Mouse (Mus musculus) testis, adult 2 months (tissue): ENCODE data around the gene Stil. TPM values are rescaled to one million over a fixed set of nuclear protein-coding genes. Genes with fewer than 3 reads are reported as not detected.

Experiments
- H3K27ac ChIP-seq: fragments of 200-500 bp; 2 replicates; pipeline ENCODE4 v1.5.1; 2012; ENCODE audit warnings: low read depth, low read length; ENCODE audit not compliant: control insufficient read depth, insufficient read depth
- H3K27me3 ChIP-seq: fragments of 200-500 bp; 2 replicates; pipeline ENCODE4 v1.6.1; 2012; ENCODE audit warnings: mild to moderate bottlenecking, low read length, moderate library complexity; ENCODE audit not compliant: control insufficient read depth, insufficient read depth
- H3K36me3 ChIP-seq: fragments of 200-500 bp; 2 replicates; pipeline ENCODE4 v1.6.1; 2012; ENCODE audit warnings: mild to moderate bottlenecking, low read length; ENCODE audit not compliant: control insufficient read depth, insufficient read depth
- H3K4me1 ChIP-seq: fragments of 200-500 bp; 2 replicates; pipeline ENCODE4 v1.6.1; 2012; ENCODE audit warnings: low read length; ENCODE audit not compliant: control insufficient read depth, insufficient read depth
- H3K4me3 ChIP-seq: fragments of 200-500 bp; 2 replicates; pipeline ENCODE4 v1.5.1; 2012; ENCODE audit warnings: low read depth, mild to moderate bottlenecking, low read length, moderate library complexity, mixed read lengths; ENCODE audit not compliant: control insufficient read depth
- CTCF ChIP-seq: fragments of 200-500 bp; IDR thresholded peaks from 2 replicates; pipeline ENCODE4 v1.5.1; 2012; ENCODE audit warnings: low read depth, mild to moderate bottlenecking, inconsistent platforms, low read length, moderate library complexity; ENCODE audit not compliant: control insufficient read depth, insufficient read depth, insufficient replicate concordance
- POLR2A ChIP-seq: fragments of 200-500 bp; IDR thresholded peaks from 2 replicates; pipeline ENCODE4 v1.6.1; 2012; ENCODE audit warnings: low read depth, mild to moderate bottlenecking, inconsistent platforms, low read length, moderate library complexity; ENCODE audit not compliant: control insufficient read depth
- polyA plus RNA-seq: library from polyadenylated mRNA; depleted of rRNA; stranded (reverse); fragments of >200 nt; gene quantifications from 2 replicates; pipeline ENCODE4 v1.2.3, GENCODE M21; 2012

Stil gene
- polyA plus RNA-seq, 1 experiment: 10.2 TPM

DNA sequence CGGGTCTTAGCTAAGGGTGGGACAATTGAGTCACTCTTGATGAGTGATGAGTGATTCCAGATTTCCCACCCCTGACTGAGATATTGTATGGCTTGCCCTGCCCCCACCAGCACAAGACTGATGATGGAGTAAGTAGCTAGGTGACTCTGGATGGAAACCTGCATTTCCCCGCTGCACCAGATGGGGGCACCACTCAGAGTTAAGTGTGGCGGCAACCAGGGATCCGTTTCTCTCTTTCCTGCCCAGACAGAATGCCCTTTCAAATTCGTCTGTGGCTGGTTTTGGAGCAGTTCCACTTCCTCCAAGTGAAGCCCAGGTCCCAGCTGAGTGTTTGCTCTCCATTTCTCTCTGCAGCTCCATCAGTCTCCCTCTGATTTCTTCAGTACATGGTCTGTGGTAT lies 47.8 kb downstream of the Stil start:
- Histone ChIP-seq H3K4me3 (no peak overlapping the region), H3K36me3 (no peaks in the 10 kb centered on the region), H3K27me3 (no peaks in the 10 kb centered on the region), H3K4me1 (peaks cover 2% of the 10 kb centered on the region), H3K27ac (no peak overlapping the region)
- TF ChIP-seq POLR2A (no peak), CTCF (peak; percentile 66; the same call in 1 of the 2 replicates)

DNA sequence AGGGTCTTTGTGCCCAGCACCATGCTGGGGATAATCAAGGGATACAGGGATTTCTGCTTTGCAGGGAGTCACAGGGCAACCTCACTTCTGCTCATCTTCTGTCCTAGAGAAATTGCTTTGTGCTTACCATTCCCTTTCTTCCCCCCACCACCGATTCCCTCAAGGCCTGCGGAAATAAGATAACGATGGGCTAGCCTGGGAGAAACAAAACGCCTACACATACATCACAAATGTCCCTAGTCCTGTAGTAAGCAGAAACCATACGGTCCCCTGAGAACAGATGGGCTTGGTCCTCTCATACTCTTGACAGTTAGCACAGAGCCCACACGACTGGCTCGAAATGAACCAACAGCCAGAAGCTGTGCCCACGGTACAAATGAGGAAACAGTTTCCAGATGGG lies 48.2 kb downstream of the Stil start:
- H3K27ac ChIP-seq: no peak overlapping the region
- no peak for TF ChIP-seq CTCF
- peaks cover 2% of the 10 kb centered on the region for H3K4me1 ChIP-seq
- no peaks in the 10 kb centered on the region for H3K36me3 ChIP-seq
- H3K4me3 ChIP-seq: no peak overlapping the region
- no peaks in the 10 kb centered on the region for H3K27me3 ChIP-seq

DNA sequence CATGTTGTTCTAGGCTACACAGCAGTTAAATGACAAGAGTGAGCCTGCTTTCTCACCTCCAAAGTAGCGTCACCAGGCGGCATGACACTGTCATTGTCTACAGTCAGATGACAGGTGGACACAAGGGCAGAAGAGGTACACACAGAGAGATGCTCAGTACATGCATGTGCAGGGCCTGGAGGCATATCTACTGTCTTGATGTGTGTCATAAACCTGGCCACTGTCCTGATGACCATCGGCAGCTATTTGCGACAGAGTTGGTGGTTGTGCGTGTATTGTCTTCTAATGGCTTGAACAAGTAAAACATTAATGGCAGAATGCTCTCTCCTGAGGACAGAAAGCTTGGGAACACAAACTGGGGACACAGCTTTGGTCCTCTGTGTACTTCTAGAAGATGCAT lies 51.3 kb downstream of the Stil start:
- TF ChIP-seq POLR2A (no peak), CTCF (no peak)
- Histone ChIP-seq H3K36me3 (no peaks in the 10 kb centered on the region), H3K27me3 (no peaks in the 10 kb centered on the region)

DNA sequence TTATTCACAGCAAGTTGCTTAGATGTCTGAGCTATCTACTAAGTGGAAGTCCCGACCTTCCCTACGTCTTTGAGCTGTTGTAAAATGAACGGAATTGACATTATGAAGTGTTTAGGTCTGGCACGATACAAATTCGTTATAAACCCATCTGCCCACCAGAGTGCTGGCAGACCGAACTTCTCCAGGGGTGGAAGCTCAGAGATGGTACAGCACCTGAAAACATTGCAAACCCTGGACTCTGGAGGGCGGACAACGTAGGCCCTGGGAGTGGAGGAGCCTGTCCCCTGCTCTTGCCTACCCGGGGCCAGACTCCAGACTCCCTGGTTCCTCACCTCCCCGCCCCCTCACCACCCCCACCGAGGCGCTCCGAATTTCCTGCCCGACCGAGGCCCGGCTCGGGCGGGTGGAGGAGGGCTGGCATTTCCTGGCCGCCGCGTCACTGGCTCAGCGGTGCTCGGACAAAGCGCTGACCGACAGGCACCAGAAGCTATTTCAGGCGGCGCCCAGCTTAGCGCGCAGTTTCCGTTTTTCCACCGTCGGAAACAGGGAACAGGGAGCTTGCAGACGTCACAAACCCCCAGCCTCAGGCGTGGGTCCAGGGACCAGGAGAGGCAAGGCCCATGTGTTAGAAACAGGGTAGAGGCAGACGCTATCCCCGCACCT lies 52.5 kb downstream of the Stil start:
- peaks cover 5% of the 10 kb centered on the region for H3K4me1 ChIP-seq
- no peak overlapping the region for H3K27ac ChIP-seq
- H3K36me3 ChIP-seq: no peaks in the 10 kb centered on the region
- TF ChIP-seq CTCF: no peak
- TF ChIP-seq POLR2A: peak; percentile 52; the same call in 1 of the 2 replicates
- H3K4me3 ChIP-seq: peak overlapping the region; percentile 70
- H3K27me3 ChIP-seq: no peaks in the 10 kb centered on the region

More for the DNA sequence above, 51.3 kb downstream of the Stil start:
- Histone ChIP-seq H3K4me3 (no peak overlapping the region), H3K27ac (no peak overlapping the region), H3K4me1 (peaks cover 4% of the 10 kb centered on the region)

DNA sequence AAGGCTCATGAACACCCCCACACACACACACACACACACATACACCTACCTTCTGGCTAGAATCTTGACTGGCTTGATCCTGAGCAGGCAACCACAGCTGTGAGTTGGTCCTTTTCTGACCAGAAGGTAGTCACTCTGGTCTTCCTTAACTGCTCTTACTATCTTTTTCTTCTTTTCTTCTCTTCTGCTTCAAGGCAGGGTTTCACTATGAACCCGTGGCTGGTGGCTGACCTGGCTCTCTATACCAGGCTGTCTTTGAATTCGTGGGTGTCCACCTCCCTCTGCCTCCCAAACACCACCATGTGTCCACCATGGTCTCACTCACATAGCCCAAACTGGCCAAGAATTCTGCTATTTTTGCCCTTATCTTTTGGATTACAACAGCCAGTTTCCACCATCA lies 55.1 kb downstream of the Stil start:
- no peak overlapping the region for H3K4me3 ChIP-seq
- H3K4me1 ChIP-seq: peaks cover 15% of the 10 kb centered on the region
- TF ChIP-seq POLR2A (no peak), CTCF (no peak)
- no peak overlapping the region for H3K27ac ChIP-seq
- peaks cover 8% of the 10 kb centered on the region for H3K27me3 ChIP-seq
- no peaks in the 10 kb centered on the region for H3K36me3 ChIP-seq

DNA sequence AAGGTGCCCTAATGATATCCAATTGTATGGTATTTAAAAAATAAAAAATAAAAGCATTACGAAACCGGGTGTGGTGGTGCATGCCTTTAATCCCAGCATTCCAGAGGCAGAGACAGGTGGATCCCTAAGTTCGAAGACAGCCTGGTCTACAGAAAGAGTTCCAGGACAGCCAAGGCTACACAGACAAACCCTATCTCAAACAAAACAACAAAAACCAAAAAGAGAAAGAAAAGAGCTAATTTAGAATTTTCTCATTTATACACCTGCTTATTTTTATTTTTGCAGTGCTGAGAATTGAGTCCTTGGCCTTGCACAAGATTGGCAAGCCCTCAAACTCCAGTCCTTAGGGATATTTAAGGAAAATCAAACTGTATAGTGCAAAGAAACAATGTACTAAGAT lies 55.7 kb downstream of the Stil start:
- H3K27me3 ChIP-seq: peaks cover 8% of the 10 kb centered on the region
- TF ChIP-seq POLR2A (no peak), CTCF (no peak)
- peaks cover 15% of the 10 kb centered on the region for H3K4me1 ChIP-seq
- H3K27ac ChIP-seq: no peak overlapping the region
- H3K36me3 ChIP-seq: no peaks in the 10 kb centered on the region
- H3K4me3 ChIP-seq: no peak overlapping the region

DNA sequence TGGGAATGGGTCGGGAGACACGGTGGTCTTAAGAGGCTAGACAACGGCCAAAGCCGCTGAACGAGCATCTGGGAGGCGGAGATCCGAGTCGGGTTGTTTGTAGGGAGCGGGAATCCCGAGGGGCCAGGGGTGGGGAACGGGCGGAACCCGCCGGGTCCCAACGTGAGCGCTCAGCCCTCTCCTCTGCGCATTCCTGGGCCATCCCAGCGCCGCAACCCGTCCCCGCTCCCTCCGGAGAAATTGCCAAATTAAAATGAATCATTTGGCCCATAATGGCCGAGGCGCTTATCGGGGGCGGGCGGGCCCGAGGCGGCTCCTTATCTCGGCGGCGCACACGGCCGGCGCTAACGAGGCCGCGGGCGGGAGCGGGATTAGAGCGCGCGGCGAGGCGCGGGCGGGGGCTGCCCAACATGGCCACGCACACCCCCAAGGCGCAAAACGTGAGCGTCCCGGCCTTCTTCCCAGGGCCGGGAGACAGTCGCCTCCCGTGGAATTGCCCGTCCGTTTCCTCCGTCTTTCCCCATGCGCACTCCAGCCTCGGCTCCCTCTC lies 56.5 kb downstream of the Stil start, which contains the start of gene Tal1:
TSS of gene Tal1 (plus strand) at position 56 of the 550 bp plus-strand sequence.
- Histone ChIP-seq H3K27me3 (peaks cover 8% of the 10 kb centered on the region), H3K36me3 (no peaks in the 10 kb centered on the region), H3K4me3 (peak within 1 kb of the TSS; percentile 57), H3K4me1 (peaks cover 15% of the 10 kb centered on the region), H3K27ac (peak within 1 kb of the TSS; percentile 7)
- no peak for TF ChIP-seq CTCF
- no peak for TF ChIP-seq POLR2A
